Mouse (Mus musculus): ENCODE data around the gene Snx33. TPM values are rescaled to one million over a fixed set of nuclear protein-coding genes. Genes with fewer than 3 reads are reported as not detected.

Snx33 gene
- polyA plus RNA-seq, 1 experiment = 4.9 TPM

Other genes with a start within 250 kb of the Snx33 start
- 299 and 328 TPM in 2 replicates for gene Lingo1, start 131.9 kb downstream of the Snx33 start, polyA plus RNA-seq (2012; rRNA removed)
- 0.13 and 0.22 TPM in 2 replicates for gene Odf3l1, start 63.7 kb downstream of the Snx33 start, polyA plus RNA-seq (2012; rRNA removed)
- gene Cspg4, start 63.3 kb downstream of the Snx33 start, polyA plus RNA-seq (2012; rRNA removed) = 10.9 and 12.0 TPM in 2 replicates
- gene Imp3, start 9.1 kb upstream of the Snx33 start, polyA plus RNA-seq (2012; rRNA removed) = 83.7 and 94.4 TPM in 2 replicates
- 16.1 and 16.2 TPM in 2 replicates for gene Snupn, start 22.5 kb upstream of the Snx33 start, polyA plus RNA-seq (2012; rRNA removed)
- gene Ptpn9, start 66.6 kb upstream of the Snx33 start, polyA plus RNA-seq (2012; rRNA removed) = 25.1 TPM in 2 replicates
- 27.4 and 29.9 TPM in 2 replicates for gene Sin3a, start 143.7 kb upstream of the Snx33 start, polyA plus RNA-seq (2012; rRNA removed)
- 241 and 243 TPM in 2 replicates for gene Man2c1, start 202.3 kb upstream of the Snx33 start, polyA plus RNA-seq (2012; rRNA removed)
- gene Neil1, start 219.9 kb upstream of the Snx33 start, polyA plus RNA-seq (2012; rRNA removed) = 13.5 and 15.0 TPM in 2 replicates
- 173 and 188 TPM in 2 replicates for gene Commd4, start 230.0 kb upstream of the Snx33 start, polyA plus RNA-seq (2012; rRNA removed)

Measured in frontal cortex, adult 2 months (tissue).